Mouse (Mus musculus): Measurements from ENCODE around the gene Hip1r. TPM values are rescaled to one million over a fixed set of nuclear protein-coding genes. Genes with fewer than 3 reads are reported as not detected.

Gene Hip1r
- polyA plus RNA-seq, 1 experiment from 2014 or later, result 4.2 TPM

DNA sequence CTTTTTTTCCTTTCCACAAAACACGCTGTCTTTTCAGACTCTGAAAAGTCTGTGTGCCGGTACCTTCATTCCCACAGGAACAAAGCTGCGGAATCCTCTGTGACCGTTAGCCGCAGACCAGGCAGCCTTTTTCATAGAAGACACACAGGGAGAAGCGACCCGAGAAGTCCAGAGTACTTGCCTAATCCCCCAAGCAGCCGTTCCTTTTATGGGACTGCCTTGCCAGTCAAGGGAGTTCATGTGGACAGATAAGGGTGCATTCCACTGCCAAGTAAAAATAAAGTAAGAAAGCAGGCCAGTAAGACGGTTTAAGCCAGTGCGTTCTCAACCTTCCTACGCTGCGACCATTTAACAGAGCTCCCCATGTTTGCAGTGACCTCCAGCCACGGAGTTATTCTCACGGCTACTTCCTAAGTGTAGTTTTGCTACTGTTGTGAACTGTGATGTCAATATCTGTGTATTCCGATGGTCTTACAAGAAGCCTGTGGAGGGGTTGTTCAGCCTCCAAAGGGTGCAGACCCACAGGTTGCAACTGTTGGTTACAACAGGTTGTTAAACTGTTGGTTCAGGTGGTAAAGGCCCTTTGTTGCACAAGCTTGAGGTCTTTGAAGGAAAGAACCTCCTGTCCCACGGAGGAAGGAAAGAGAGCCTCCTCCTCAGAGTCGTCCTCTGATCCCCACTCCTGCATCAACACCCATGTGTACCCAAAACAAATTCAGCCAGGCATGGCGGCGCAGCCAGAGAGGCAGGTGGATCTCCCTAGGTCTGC, 54.5 kb downstream of the Hip1r start:
- DNase-seq (ENCODE audit: low spot score) (no peak), ATAC-seq (ENCODE audit: insufficient number of reproducible peaks, low FRiP score, low TSS enrichment, low read depth) (no peak)
- H3K9ac ChIP-seq (ENCODE audit: low read length), result no peak overlapping the region
- no peaks in the 10 kb centered on the region for H3K9me3 ChIP-seq (ENCODE audit: control insufficient read depth, low read length)
- 0 out of 2 replicates have a peak, but pooled peaks cover 4% of the 10 kb centered on the region for H3K36me3 ChIP-seq (ENCODE audit: control insufficient read depth, insufficient read depth, low read length)
- peaks cover 15% of the 10 kb centered on the region; the same call in 1 of the 2 replicates for H3K4me1 ChIP-seq (ENCODE audit: control insufficient read depth, insufficient read depth, low read length)
- H3K27me3 ChIP-seq (ENCODE audit: control insufficient read depth, insufficient read depth, low read length), result no peaks in the 10 kb centered on the region
- no peak overlapping the region for H3K4me2 ChIP-seq (ENCODE audit: low read depth, severe bottlenecking)
- no peak overlapping the region for H3K4me3 ChIP-seq (ENCODE audit: low read depth, low read length)
- H3K27ac ChIP-seq (replicated peaks; ENCODE audit: low read depth, low read length), result no peak overlapping the region
- WGBS, result 85% methylated on average over 19 of the region's 19 CpGs

DNA sequence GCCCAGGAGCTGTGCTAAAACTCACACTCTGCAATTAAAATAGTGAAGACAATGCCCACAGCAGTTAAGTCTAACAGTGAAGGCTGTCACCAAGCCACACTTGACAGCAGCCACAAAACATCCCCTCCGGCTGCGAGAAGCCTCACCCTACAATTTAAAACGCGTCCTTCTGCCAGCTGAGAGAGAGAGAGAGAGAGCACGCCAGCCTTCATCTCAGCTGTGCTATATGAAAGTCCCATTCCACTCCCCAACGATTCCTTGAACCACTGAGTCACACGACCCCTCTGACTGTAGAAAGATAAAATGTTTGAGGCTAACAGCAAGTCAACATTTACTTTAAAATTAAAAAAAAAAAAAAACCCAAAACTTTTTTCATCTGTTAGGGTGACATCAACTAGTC, 55.3 kb downstream of the Hip1r start:
- H3K9ac ChIP-seq (ENCODE audit: low read length), result no peak overlapping the region
- no peak overlapping the region for H3K27ac ChIP-seq (replicated peaks; ENCODE audit: low read depth, low read length)
- no peak overlapping the region for H3K4me2 ChIP-seq (ENCODE audit: low read depth, severe bottlenecking)
- 0 out of 2 replicates have a peak, but pooled peaks cover 4% of the 10 kb centered on the region for H3K36me3 ChIP-seq (ENCODE audit: control insufficient read depth, insufficient read depth, low read length)
- peaks cover 15% of the 10 kb centered on the region; the same call in 1 of the 2 replicates for H3K4me1 ChIP-seq (ENCODE audit: control insufficient read depth, insufficient read depth, low read length)
- no peak overlapping the region for H3K4me3 ChIP-seq (ENCODE audit: low read depth, low read length)
- no peak for DNase-seq (ENCODE audit: low spot score)
- no peak for ATAC-seq (ENCODE audit: insufficient number of reproducible peaks, low FRiP score, low TSS enrichment, low read depth)
- 77% methylated on average over 7 of the region's 7 CpGs for WGBS
- H3K9me3 ChIP-seq (ENCODE audit: control insufficient read depth, low read length), result no peaks in the 10 kb centered on the region
- H3K27me3 ChIP-seq (ENCODE audit: control insufficient read depth, insufficient read depth, low read length), result no peaks in the 10 kb centered on the region

GRCm38 (mm10) chr5:124029220-124030035, 56.0 kb downstream of the Hip1r start:
- H3K4me1 ChIP-seq (ENCODE audit: control insufficient read depth, insufficient read depth, low read length), result peaks cover 12% of the 10 kb centered on the region; the same call in 1 of the 2 replicates
- H3K27ac ChIP-seq (replicated peaks; ENCODE audit: low read depth, low read length), result no peak overlapping the region
- DNase-seq (ENCODE audit: low spot score) (no peak), ATAC-seq (ENCODE audit: insufficient number of reproducible peaks, low FRiP score, low TSS enrichment, low read depth) (no peak)
- H3K27me3 ChIP-seq (ENCODE audit: control insufficient read depth, insufficient read depth, low read length), result no peaks in the 10 kb centered on the region
- no peak overlapping the region for H3K9ac ChIP-seq (ENCODE audit: low read length)
- H3K4me2 ChIP-seq (ENCODE audit: low read depth, severe bottlenecking), result no peak overlapping the region
- no peaks in the 10 kb centered on the region for H3K9me3 ChIP-seq (ENCODE audit: control insufficient read depth, low read length)
- H3K4me3 ChIP-seq (ENCODE audit: low read depth, low read length), result no peak overlapping the region
- H3K36me3 ChIP-seq (ENCODE audit: control insufficient read depth, insufficient read depth, low read length), result 0 out of 2 replicates have a peak, but pooled peaks cover 4% of the 10 kb centered on the region
- 95% methylated on average over 19 of the region's 19 CpGs for WGBS

GRCm38 (mm10) chr5:124030386-124031067, 57.1 kb downstream of the Hip1r start:
- WGBS, result 70% methylated on average over 12 of the region's 12 CpGs

GRCm38 (mm10) chr5:124031068-124031955, 57.9 kb downstream of the Hip1r start:
- Histone ChIP-seq H3K9me3 (ENCODE audit: control insufficient read depth, low read length) (no peaks in the 10 kb centered on the region), H3K4me3 (ENCODE audit: low read depth, low read length) (peak overlapping the region; percentile 93), H3K27me3 (ENCODE audit: control insufficient read depth, insufficient read depth, low read length) (no peaks in the 10 kb centered on the region), H3K36me3 (ENCODE audit: control insufficient read depth, insufficient read depth, low read length) (0 out of 2 replicates have a peak, but pooled peaks cover 3% of the 10 kb centered on the region), H3K4me1 (ENCODE audit: control insufficient read depth, insufficient read depth, low read length) (peaks cover 12% of the 10 kb centered on the region; the same call in 1 of the 2 replicates), H3K9ac (ENCODE audit: low read length) (peak overlapping the region; percentile 91), H3K4me2 (ENCODE audit: low read depth, severe bottlenecking) (peak overlapping the region; percentile 90), H3K27ac (replicated peaks; ENCODE audit: low read depth, low read length) (peak overlapping the region; percentile 80)
- 2% methylated on average over 26 of the region's 26 CpGs for WGBS
- no peak; the same call in 1 of the 2 replicates for ATAC-seq (ENCODE audit: insufficient number of reproducible peaks, low FRiP score, low TSS enrichment, low read depth)
- DNase-seq (ENCODE audit: low spot score), result peak; percentile 55

More at GRCm38 (mm10) chr5:124030386-124031067, 57.1 kb downstream of the Hip1r start:
- peak overlapping the region; percentile 90 for H3K4me2 ChIP-seq (ENCODE audit: low read depth, severe bottlenecking)
- H3K27ac ChIP-seq (replicated peaks; ENCODE audit: low read depth, low read length), result no peak overlapping the region
- H3K4me1 ChIP-seq (ENCODE audit: control insufficient read depth, insufficient read depth, low read length), result peaks cover 12% of the 10 kb centered on the region; the same call in 1 of the 2 replicates
- H3K9me3 ChIP-seq (ENCODE audit: control insufficient read depth, low read length), result no peaks in the 10 kb centered on the region
- peak overlapping the region; percentile 93 for H3K4me3 ChIP-seq (ENCODE audit: low read depth, low read length)
- H3K27me3 ChIP-seq (ENCODE audit: control insufficient read depth, insufficient read depth, low read length), result no peaks in the 10 kb centered on the region
- H3K36me3 ChIP-seq (ENCODE audit: control insufficient read depth, insufficient read depth, low read length), result 0 out of 2 replicates have a peak, but pooled peaks cover 4% of the 10 kb centered on the region
- no peak for DNase-seq (ENCODE audit: low spot score)
- no peak for ATAC-seq (ENCODE audit: insufficient number of reproducible peaks, low FRiP score, low TSS enrichment, low read depth)
- H3K9ac ChIP-seq (ENCODE audit: low read length), result peak overlapping the region; percentile 91

- DNase-seq (ENCODE audit: low spot score) (peak; percentile 97), ATAC-seq (ENCODE audit: insufficient number of reproducible peaks, low FRiP score, low TSS enrichment, low read depth) (peak; percentile 62; the same call in 1 of the 2 replicates)
- Histone ChIP-seq H3K4me3 (ENCODE audit: low read depth, low read length) (peak within 1 kb of the TSS; percentile 93), H3K27ac (replicated peaks; ENCODE audit: low read depth, low read length) (peak within 1 kb of the TSS; percentile 80), H3K4me1 (ENCODE audit: control insufficient read depth, insufficient read depth, low read length) (peaks cover 12% of the 10 kb centered on the region; the same call in 1 of the 2 replicates), H3K9me3 (ENCODE audit: control insufficient read depth, low read length) (no peaks in the 10 kb centered on the region), H3K9ac (ENCODE audit: low read length) (peak within 1 kb of the TSS; percentile 91), H3K36me3 (ENCODE audit: control insufficient read depth, insufficient read depth, low read length) (0 out of 2 replicates have a peak, but pooled peaks cover 3% of the 10 kb centered on the region), H3K27me3 (ENCODE audit: control insufficient read depth, insufficient read depth, low read length) (no peaks in the 10 kb centered on the region), H3K4me2 (ENCODE audit: low read depth, severe bottlenecking) (peak within 1 kb of the TSS; percentile 90)
- under 1% methylated on average over 52 of the region's 52 CpGs for WGBS
Observed at GRCm38 (mm10) chr5:124032001-124032508, 58.6 kb downstream of the Hip1r start, which contains the start of gene Vps37b. Gene Vps37b, minus strand, starts transcription at chr5:124032270.

- no peaks in the 10 kb centered on the region for H3K9me3 ChIP-seq (ENCODE audit: control insufficient read depth, low read length)
- DNase-seq (ENCODE audit: low spot score) (no peak), ATAC-seq (ENCODE audit: insufficient number of reproducible peaks, low FRiP score, low TSS enrichment, low read depth) (no peak)
- H3K27ac ChIP-seq (replicated peaks; ENCODE audit: low read depth, low read length), result no peak overlapping the region
- no peak overlapping the region for H3K4me3 ChIP-seq (ENCODE audit: low read depth, low read length)
- H3K4me2 ChIP-seq (ENCODE audit: low read depth, severe bottlenecking), result no peak overlapping the region
- peaks cover 8% of the 10 kb centered on the region; the same call in 1 of the 2 replicates for H3K4me1 ChIP-seq (ENCODE audit: control insufficient read depth, insufficient read depth, low read length)
- 77% methylated on average over 11 of the region's 11 CpGs for WGBS
- H3K36me3 ChIP-seq (ENCODE audit: control insufficient read depth, insufficient read depth, low read length), result no peaks in the 10 kb centered on the region
- no peak overlapping the region for H3K9ac ChIP-seq (ENCODE audit: low read length)
- H3K27me3 ChIP-seq (ENCODE audit: control insufficient read depth, insufficient read depth, low read length), result no peaks in the 10 kb centered on the region
Observed at GRCm38 (mm10) chr5:124034471-124034870, 61.0 kb downstream of the Hip1r start.

Data from limb, embryonic 11.5 days (tissue).